Mouse (Mus musculus): Measurements from ENCODE around the gene Osbpl2. TPM values are rescaled to one million over a fixed set of nuclear protein-coding genes. Genes with fewer than 3 reads are reported as not detected.

Osbpl2 gene
- polyA plus RNA-seq (2015; fragmentation: Nextera tagmentation; extraction: Ambion mirVana), result 18.1 and 21.8 TPM in 2 replicates

GRCm38 (mm10) chr2:180118661-180119438, at the start of gene Osbpl2:
Gene Osbpl2 (plus strand): TSS chr2:180119306.

DNA sequence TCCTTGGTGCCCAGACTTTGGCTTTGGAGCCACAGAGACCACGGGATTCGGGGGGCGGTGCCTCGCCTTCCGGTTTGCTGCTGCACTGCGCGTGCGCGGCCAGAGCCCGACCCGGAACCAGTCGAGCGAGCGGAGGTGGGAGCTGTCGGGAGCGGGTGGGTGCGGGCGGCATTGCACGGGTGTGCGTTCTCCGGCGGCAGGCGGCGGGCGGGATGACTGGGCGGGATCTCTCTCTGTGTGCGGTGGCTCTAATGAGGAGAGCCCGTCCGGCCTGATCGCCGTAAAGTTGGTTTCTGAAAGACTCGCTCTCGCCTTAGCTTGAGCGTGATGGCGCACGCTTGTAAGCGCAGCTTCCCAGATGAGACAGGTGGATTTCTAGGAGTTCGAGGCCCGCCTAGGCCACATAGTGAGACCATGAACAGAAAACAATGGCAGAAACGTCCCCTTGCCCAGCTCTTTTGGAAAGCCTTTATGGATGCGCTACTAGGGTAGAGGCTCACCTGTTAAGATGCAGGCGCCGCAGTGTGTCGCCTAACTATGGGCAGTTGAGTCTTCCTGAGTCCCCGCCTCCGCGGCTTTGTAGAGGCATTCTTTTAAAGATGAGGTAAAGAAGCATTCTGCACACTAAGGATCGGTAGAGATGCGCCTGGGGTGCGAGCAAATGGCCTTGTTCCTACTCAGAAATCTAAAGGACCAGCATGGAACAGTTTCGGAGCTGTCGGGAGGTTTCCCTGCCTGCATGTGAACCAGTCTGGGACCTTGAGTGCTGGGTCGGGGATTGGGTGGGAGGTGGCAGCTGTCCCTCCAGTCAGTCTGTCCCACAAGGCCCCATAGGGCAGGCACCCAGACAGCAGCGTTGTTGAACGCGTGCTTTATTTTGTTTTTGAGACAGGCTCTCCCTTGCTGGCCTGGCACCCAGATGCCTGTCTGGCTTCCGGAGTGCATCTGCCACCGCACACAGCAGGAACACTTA, 48.3 kb upstream of the Osbpl2 start, which contains the start of gene Mtg2:
Mtg2 (plus strand) TSS at position 108 of the 973 bp plus-strand sequence.

GRCm38 (mm10) chr2:180103978-180104658, 15.0 kb upstream of the Osbpl2 start, which contains the start of gene Hrh3:
Gene Hrh3 (minus strand): TSS chr2:180104488.

GRCm38 (mm10) chr2:180170806-180171521, 51.9 kb downstream of the Osbpl2 start, which contains the start of gene Adrm1:
Gene Adrm1 (plus strand): TSS chr2:180171485.

Other genes with a start within 250 kb of the Osbpl2 start
- 3.9 and 4.1 TPM in 2 replicates for gene Taf4, start 142.7 kb upstream of the Osbpl2 start, polyA plus RNA-seq (2015; fragmentation: Nextera tagmentation; extraction: Ambion mirVana)
- 3.7 and 3.9 TPM in 2 replicates for gene Lsm14b, start 94.3 kb upstream of the Osbpl2 start, polyA plus RNA-seq (2015; fragmentation: Nextera tagmentation; extraction: Ambion mirVana)
- gene Psma7, start 76.9 kb upstream of the Osbpl2 start, polyA plus RNA-seq (2015; fragmentation: Nextera tagmentation; extraction: Ambion mirVana), result 420 and 434 TPM in 2 replicates
- 0.67 and 1.1 TPM in 2 replicates for gene Ss18l1, start 76.8 kb upstream of the Osbpl2 start, polyA plus RNA-seq (2015; fragmentation: Nextera tagmentation; extraction: Ambion mirVana)
- gene Mtg2, start 48.7 kb upstream of the Osbpl2 start, polyA plus RNA-seq (2015; fragmentation: Nextera tagmentation; extraction: Ambion mirVana), result 10.8 and 13.2 TPM in 2 replicates
- not detected in 2 replicates for gene Hrh3, start 14.8 kb upstream of the Osbpl2 start, polyA plus RNA-seq (2015; fragmentation: Nextera tagmentation; extraction: Ambion mirVana)
- 113 and 118 TPM in 2 replicates for gene Adrm1, start 52.2 kb downstream of the Osbpl2 start, polyA plus RNA-seq (2015; fragmentation: Nextera tagmentation; extraction: Ambion mirVana)
- 4.5 and 6.5 TPM in 2 replicates for gene Lama5, start 106.6 kb downstream of the Osbpl2 start, polyA plus RNA-seq (2015; fragmentation: Nextera tagmentation; extraction: Ambion mirVana)
- gene Rps21, start 138.1 kb downstream of the Osbpl2 start, polyA plus RNA-seq (2015; fragmentation: Nextera tagmentation; extraction: Ambion mirVana), result 829 and 881 TPM in 2 replicates
- gene Cables2, start 154.2 kb downstream of the Osbpl2 start, polyA plus RNA-seq (2015; fragmentation: Nextera tagmentation; extraction: Ambion mirVana), result 6.9 and 7.4 TPM in 2 replicates
- gene Rbbp8nl, start 170.6 kb downstream of the Osbpl2 start, polyA plus RNA-seq (2015; fragmentation: Nextera tagmentation; extraction: Ambion mirVana), result not detected in 2 replicates
- 0.30 and 0.58 TPM in 2 replicates for gene Gata5, start 215.4 kb downstream of the Osbpl2 start, polyA plus RNA-seq (2015; fragmentation: Nextera tagmentation; extraction: Ambion mirVana)